Mouse (Mus musculus) midbrain, embryonic 14.5 days (tissue): ENCODE data around the gene Gca. TPM values are rescaled to one million over a fixed set of nuclear protein-coding genes. Genes with fewer than 3 reads are reported as not detected.

Experiments
- ATAC-seq: fragments of 200-750 bp; cut with Nextera tagmentation; 2 replicates; pipeline ENCODE4 v1.8.0; 2017; ENCODE audit warnings: moderate number of reproducible peaks, moderate library complexity; ENCODE audit not compliant: low FRiP score, low TSS enrichment
- DNase-seq: peaks from one replicate; pipeline ENCODE4 v3.0.0-alpha.2; 2015
- H3K27ac ChIP-seq: fragments of 300-500 bp; sonication (generic); replicated peaks from 2 replicates; pipeline ENCODE4 v1.5.1; 2014; ENCODE audit warnings: mild to moderate bottlenecking, low read depth, low read length, moderate library complexity
- H3K27me3 ChIP-seq: fragments of 300-500 bp; sonication (generic); 2 replicates; pipeline ENCODE4 v1.6.1; 2014; ENCODE audit warnings: low read length, control low read depth, mixed read lengths; ENCODE audit not compliant: control insufficient read depth, insufficient read depth
- H3K36me3 ChIP-seq: fragments of 300-500 bp; sonication (generic); 2 replicates; pipeline ENCODE4 v1.6.1; 2014; ENCODE audit warnings: low read length, control low read depth; ENCODE audit not compliant: control insufficient read depth, insufficient read depth
- H3K4me1 ChIP-seq: fragments of 300-500 bp; sonication (generic); 2 replicates; pipeline ENCODE4 v1.6.1; 2014; ENCODE audit warnings: mild to moderate bottlenecking, antibody characterized with exemption, low read length, control low read depth; ENCODE audit not compliant: control insufficient read depth, insufficient read depth
- H3K4me2 ChIP-seq: fragments of 300-500 bp; sonication (generic); 2 replicates; pipeline ENCODE4 v1.6.1; 2014; ENCODE audit warnings: mild to moderate bottlenecking, low read length, moderate library complexity
- H3K4me3 ChIP-seq: fragments of 300-500 bp; sonication (generic); replicated peaks from 2 replicates; pipeline ENCODE4 v1.5.1; 2014; ENCODE audit warnings: low read depth, low read length
- H3K9ac ChIP-seq: fragments of 300-500 bp; sonication (generic); replicated peaks from 2 replicates; pipeline ENCODE4 v1.6.1; 2014; ENCODE audit warnings: mild to moderate bottlenecking, low read length, moderate library complexity
- H3K9me3 ChIP-seq: fragments of 300-500 bp; sonication (generic); 2 replicates; pipeline ENCODE4 v1.6.1; 2016; ENCODE audit warnings: low read length, control low read depth, mixed read lengths; ENCODE audit not compliant: control insufficient read depth
- WGBS: fragments of 180-500 bp; shearing (Covaris S2); extraction: QIAGEN DNeasy Blood & Tissue Kit; methylation state at CpG from one replicate; pipeline ENCODE4 v1.1.7; 2014; 5-methylcytosine and 5-hydroxymethylcytosine counted together
- polyA plus RNA-seq: library from polyadenylated mRNA; unstranded; fragments of >200 nt; fragmentation: Nextera tagmentation; extraction: Ambion mirVana; gene quantifications from 2 replicates; pipeline ENCODE4 v1.2.1, GENCODE M21; 2014

Gca gene
- polyA plus RNA-seq, 1 experiment from 2014 or later, result 4.3 TPM

- DNase-seq, result no peak
- ATAC-seq, result no peak
- H3K27me3 ChIP-seq, result no peaks in the 10 kb centered on the region
- 72% methylated on average over 1 of the region's 1 CpGs for WGBS
- no peak overlapping the region for H3K27ac ChIP-seq
- H3K9ac ChIP-seq, result no peak overlapping the region
- no peaks in the 10 kb centered on the region for H3K9me3 ChIP-seq
- H3K4me3 ChIP-seq, result no peak overlapping the region
- no peak overlapping the region for H3K4me2 ChIP-seq
- no peaks in the 10 kb centered on the region for H3K4me1 ChIP-seq
- H3K36me3 ChIP-seq, result no peaks in the 10 kb centered on the region
Observed at GRCm38 (mm10) chr2:62725946-62726345, 61.9 kb downstream of the Gca start.

GRCm38 (mm10) chr2:62727732-62728131, 63.6 kb downstream of the Gca start:
- WGBS, result 92% methylated on average over 2 of the region's 2 CpGs
- Histone ChIP-seq H3K36me3 (no peaks in the 10 kb centered on the region), H3K4me2 (no peak overlapping the region), H3K4me3 (no peak overlapping the region), H3K27me3 (no peaks in the 10 kb centered on the region), H3K9me3 (no peaks in the 10 kb centered on the region), H3K27ac (no peak overlapping the region), H3K9ac (no peak overlapping the region), H3K4me1 (no peaks in the 10 kb centered on the region)
- no peak for ATAC-seq
- DNase-seq, result no peak

DNA sequence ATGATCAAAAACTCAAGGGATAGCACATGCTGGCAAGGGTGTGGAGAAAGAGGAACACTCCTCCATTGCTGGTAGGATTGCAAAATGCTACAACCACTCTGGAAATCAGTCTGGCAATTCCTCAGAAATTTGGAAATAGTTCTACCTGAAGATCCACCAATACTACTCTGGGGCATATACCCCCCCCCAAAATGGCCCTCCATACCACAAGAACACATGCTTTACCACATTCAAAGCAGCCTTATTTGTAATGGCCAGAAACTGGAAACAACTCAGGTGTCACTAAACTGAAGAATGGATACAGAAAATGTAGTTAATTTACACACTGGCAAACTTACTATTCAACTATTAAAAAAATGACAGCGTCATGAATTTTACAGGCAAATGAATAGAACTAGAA, 66.6 kb downstream of the Gca start:
- no peaks in the 10 kb centered on the region for H3K27me3 ChIP-seq
- H3K36me3 ChIP-seq, result no peaks in the 10 kb centered on the region
- no peaks in the 10 kb centered on the region for H3K4me1 ChIP-seq
- no peak overlapping the region for H3K4me3 ChIP-seq
- H3K9me3 ChIP-seq, result no peaks in the 10 kb centered on the region
- no peak overlapping the region for H3K9ac ChIP-seq
- DNase-seq, result no peak
- H3K27ac ChIP-seq, result no peak overlapping the region
- H3K4me2 ChIP-seq, result no peak overlapping the region
- ATAC-seq, result no peak
- 84% methylated on average over 1 of the region's 1 CpGs for WGBS

GRCm38 (mm10) chr2:62743098-62743497, 79.0 kb downstream of the Gca start:
- no peak for DNase-seq
- H3K4me2 ChIP-seq, result no peak overlapping the region
- H3K9me3 ChIP-seq, result no peaks in the 10 kb centered on the region
- H3K4me1 ChIP-seq, result no peaks in the 10 kb centered on the region
- H3K27me3 ChIP-seq, result no peaks in the 10 kb centered on the region
- ATAC-seq, result no peak
- H3K27ac ChIP-seq, result no peak overlapping the region
- H3K9ac ChIP-seq, result no peak overlapping the region
- no peak overlapping the region for H3K4me3 ChIP-seq
- 81% methylated on average over 2 of the region's 2 CpGs for WGBS
- H3K36me3 ChIP-seq, result no peaks in the 10 kb centered on the region

Other genes with a start within 250 kb of the Gca start
- gene Gcg, start 180.6 kb upstream of the Gca start, polyA plus RNA-seq, result 0.79 and 1.3 TPM in 2 replicates
- gene Fap, start 90.2 kb upstream of the Gca start, polyA plus RNA-seq, result 0.13 and 0.96 TPM in 2 replicates
- gene Ifih1, start 18.0 kb upstream of the Gca start, polyA plus RNA-seq, result 0.61 and 2.1 TPM in 2 replicates